Mouse (Mus musculus): ENCODE results near the gene Fam234b. TPM values are rescaled to one million over a fixed set of nuclear protein-coding genes. Genes with fewer than 3 reads are reported as not detected.

Fam234b gene
- polyA plus RNA-seq, 1 experiment from 2014 or later: 29.3 TPM

DNA sequence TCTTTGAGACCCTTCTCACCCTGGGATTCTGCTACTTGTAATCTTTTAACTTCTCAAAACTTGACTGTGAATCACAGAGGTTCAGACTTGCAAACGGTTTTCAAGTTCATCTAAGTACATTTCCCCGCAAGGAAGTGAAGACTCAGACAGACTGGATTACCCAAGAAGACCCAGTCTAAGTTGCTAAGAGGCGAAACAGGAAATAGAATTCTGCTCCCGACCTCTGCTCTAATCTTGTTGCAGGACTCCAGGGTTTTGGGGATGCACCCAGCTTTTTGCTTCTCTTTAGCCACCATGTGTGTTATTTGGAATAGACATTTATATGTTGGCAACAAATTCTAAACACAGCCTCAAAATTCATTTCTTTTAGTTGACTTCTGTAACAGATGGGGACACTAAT is 36.4 kb upstream of the Fam234b start:
- H3K27ac ChIP-seq (ENCODE audit: low read depth, low read length): no peak overlapping the region
- no peak for ATAC-seq (ENCODE audit: low FRiP score)
- no peaks in the 10 kb centered on the region for H3K36me3 ChIP-seq (ENCODE audit: control insufficient read depth, insufficient read depth, low read length)
- 75% methylated on average over 4 of the region's 4 CpGs for WGBS
- no peaks in the 10 kb centered on the region for H3K9me3 ChIP-seq (ENCODE audit: control insufficient read depth, low read length)
- H3K4me2 ChIP-seq: no peak overlapping the region
- H3K9ac ChIP-seq (ENCODE audit: low read length): no peak overlapping the region
- H3K4me3 ChIP-seq (ENCODE audit: low read depth, low read length): no peak overlapping the region
- DNase-seq (ENCODE audit: low spot score, missing footprints): no peak
- H3K4me1 ChIP-seq (ENCODE audit: control insufficient read depth, insufficient read depth, low read length): peaks cover 2% of the 10 kb centered on the region; the same call in 1 of the 2 replicates
- no peaks in the 10 kb centered on the region for H3K27me3 ChIP-seq (ENCODE audit: control insufficient read depth, insufficient read depth, low read length)

- H3K27ac ChIP-seq (ENCODE audit: low read depth, low read length): no peak overlapping the region
- DNase-seq (ENCODE audit: low spot score, missing footprints) (no peak), ATAC-seq (ENCODE audit: low FRiP score) (no peak)
- no peak overlapping the region for H3K4me2 ChIP-seq
- WGBS: 87% methylated on average over 3 of the region's 3 CpGs
- peaks cover 4% of the 10 kb centered on the region; the same call in 1 of the 2 replicates for H3K4me1 ChIP-seq (ENCODE audit: control insufficient read depth, insufficient read depth, low read length)
- H3K27me3 ChIP-seq (ENCODE audit: control insufficient read depth, insufficient read depth, low read length): no peaks in the 10 kb centered on the region
- no peak overlapping the region for H3K9ac ChIP-seq (ENCODE audit: low read length)
- H3K9me3 ChIP-seq (ENCODE audit: control insufficient read depth, low read length): no peaks in the 10 kb centered on the region
- no peak overlapping the region for H3K4me3 ChIP-seq (ENCODE audit: low read depth, low read length)
- no peaks in the 10 kb centered on the region for H3K36me3 ChIP-seq (ENCODE audit: control insufficient read depth, insufficient read depth, low read length)
Observed at GRCm38 (mm10) chr6:135162311-135162710, 35.5 kb upstream of the Fam234b start.

GRCm38 (mm10) chr6:135162861-135163260 is 34.9 kb upstream of the Fam234b start:
- WGBS: 77% methylated on average over 4 of the region's 4 CpGs
- no peak overlapping the region for H3K9ac ChIP-seq (ENCODE audit: low read length)
- H3K4me3 ChIP-seq (ENCODE audit: low read depth, low read length): no peak overlapping the region
- no peak overlapping the region for H3K27ac ChIP-seq (ENCODE audit: low read depth, low read length)
- peaks cover 4% of the 10 kb centered on the region; the same call in 1 of the 2 replicates for H3K4me1 ChIP-seq (ENCODE audit: control insufficient read depth, insufficient read depth, low read length)
- no peaks in the 10 kb centered on the region for H3K9me3 ChIP-seq (ENCODE audit: control insufficient read depth, low read length)
- DNase-seq (ENCODE audit: low spot score, missing footprints) (peak; percentile 37), ATAC-seq (ENCODE audit: low FRiP score) (no peak)
- no peak overlapping the region for H3K4me2 ChIP-seq
- no peaks in the 10 kb centered on the region for H3K27me3 ChIP-seq (ENCODE audit: control insufficient read depth, insufficient read depth, low read length)
- no peaks in the 10 kb centered on the region for H3K36me3 ChIP-seq (ENCODE audit: control insufficient read depth, insufficient read depth, low read length)

DNA sequence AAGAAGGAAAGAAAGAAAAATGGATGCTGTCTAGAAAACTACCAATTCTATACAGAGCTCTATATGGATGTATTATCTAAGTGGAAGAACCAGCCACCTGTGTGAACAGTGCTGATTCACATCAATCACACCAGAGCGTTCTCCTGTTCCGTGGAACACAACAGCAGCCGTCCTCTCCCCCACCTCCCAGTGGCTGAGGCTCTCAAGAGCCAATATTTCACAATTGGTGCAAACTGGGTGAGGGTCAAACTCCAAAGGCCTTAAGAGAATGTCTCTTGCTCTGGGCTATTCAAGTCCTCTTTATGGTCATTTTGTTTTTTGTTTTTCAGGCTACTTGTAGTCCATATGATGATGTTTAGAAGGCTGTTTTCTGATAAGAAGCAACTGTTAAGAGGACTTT is 32.6 kb upstream of the Fam234b start:
- no peak for DNase-seq (ENCODE audit: low spot score, missing footprints)
- no peaks in the 10 kb centered on the region for H3K27me3 ChIP-seq (ENCODE audit: control insufficient read depth, insufficient read depth, low read length)
- no peaks in the 10 kb centered on the region for H3K9me3 ChIP-seq (ENCODE audit: control insufficient read depth, low read length)
- H3K4me1 ChIP-seq (ENCODE audit: control insufficient read depth, insufficient read depth, low read length): peaks cover 7% of the 10 kb centered on the region
- 74% methylated on average over 3 of the region's 3 CpGs for WGBS
- H3K36me3 ChIP-seq (ENCODE audit: control insufficient read depth, insufficient read depth, low read length): no peaks in the 10 kb centered on the region
- H3K4me2 ChIP-seq: no peak overlapping the region
- H3K27ac ChIP-seq (ENCODE audit: low read depth, low read length): no peak overlapping the region
- H3K4me3 ChIP-seq (ENCODE audit: low read depth, low read length): no peak overlapping the region
- ATAC-seq (ENCODE audit: low FRiP score): no peak
- H3K9ac ChIP-seq (ENCODE audit: low read length): no peak overlapping the region

- Histone ChIP-seq H3K9me3 (ENCODE audit: control insufficient read depth, low read length) (no peaks in the 10 kb centered on the region), H3K27me3 (ENCODE audit: control insufficient read depth, insufficient read depth, low read length) (no peaks in the 10 kb centered on the region), H3K9ac (ENCODE audit: low read length) (no peak overlapping the region), H3K4me2 (no peak overlapping the region), H3K36me3 (ENCODE audit: control insufficient read depth, insufficient read depth, low read length) (no peaks in the 10 kb centered on the region), H3K4me3 (ENCODE audit: low read depth, low read length) (no peak overlapping the region), H3K27ac (ENCODE audit: low read depth, low read length) (no peak overlapping the region), H3K4me1 (ENCODE audit: control insufficient read depth, insufficient read depth, low read length) (peaks cover 7% of the 10 kb centered on the region)
- WGBS: 64% methylated on average over 2 of the region's 2 CpGs
- ATAC-seq (ENCODE audit: low FRiP score) (no peak), DNase-seq (ENCODE audit: low spot score, missing footprints) (no peak)
Observed at GRCm38 (mm10) chr6:135165706-135166105, 32.1 kb upstream of the Fam234b start.

DNA sequence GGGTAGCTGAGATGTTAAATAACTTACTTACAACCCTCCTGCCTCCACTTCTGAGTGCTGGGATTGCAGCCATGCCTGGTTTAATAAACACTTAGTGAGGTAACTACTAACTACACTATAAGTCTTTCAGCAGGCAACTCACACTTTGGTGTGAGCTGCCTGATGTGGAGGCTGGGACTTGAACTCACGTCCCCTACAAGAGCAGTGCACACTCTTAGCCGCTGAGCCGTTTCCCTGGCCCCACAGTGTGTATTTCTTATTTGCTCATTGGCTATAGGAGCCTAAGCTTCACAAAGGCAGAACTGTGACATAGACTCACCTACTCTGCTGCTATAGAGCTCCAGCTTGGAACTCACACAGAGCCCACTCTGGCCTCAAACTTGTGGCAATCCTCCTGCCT is 31.5 kb upstream of the Fam234b start:
- Histone ChIP-seq H3K36me3 (ENCODE audit: control insufficient read depth, insufficient read depth, low read length) (no peaks in the 10 kb centered on the region), H3K27me3 (ENCODE audit: control insufficient read depth, insufficient read depth, low read length) (no peaks in the 10 kb centered on the region), H3K27ac (ENCODE audit: low read depth, low read length) (no peak overlapping the region), H3K4me2 (no peak overlapping the region), H3K4me3 (ENCODE audit: low read depth, low read length) (no peak overlapping the region), H3K4me1 (ENCODE audit: control insufficient read depth, insufficient read depth, low read length) (peaks cover 7% of the 10 kb centered on the region), H3K9ac (ENCODE audit: low read length) (no peak overlapping the region), H3K9me3 (ENCODE audit: control insufficient read depth, low read length) (no peaks in the 10 kb centered on the region)
- 93% methylated on average over 3 of the region's 3 CpGs for WGBS
- peak; percentile 54 for DNase-seq (ENCODE audit: low spot score, missing footprints)
- no peak for ATAC-seq (ENCODE audit: low FRiP score)

DNA sequence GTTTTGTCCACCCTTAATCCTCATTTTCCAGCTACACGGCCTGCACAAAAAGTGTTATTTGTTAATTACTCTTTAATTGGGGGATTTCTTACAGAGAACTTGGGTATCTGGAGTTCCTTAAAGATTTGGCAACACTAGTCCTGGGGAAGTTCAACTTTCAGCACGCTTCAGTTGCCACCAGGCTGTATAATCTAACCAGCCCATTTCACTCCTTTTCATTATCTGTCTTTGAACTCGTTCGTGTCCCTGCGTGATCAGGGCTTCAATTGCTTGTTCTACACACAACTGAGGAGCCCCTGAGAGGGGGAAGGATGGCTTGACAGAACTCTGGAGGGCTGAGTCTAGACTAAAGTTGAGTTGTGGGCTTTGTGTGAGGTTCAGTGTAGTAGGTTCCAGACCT is 31.1 kb upstream of the Fam234b start:
- WGBS: 61% methylated on average over 5 of the region's 5 CpGs
- Histone ChIP-seq H3K9me3 (ENCODE audit: control insufficient read depth, low read length) (no peaks in the 10 kb centered on the region), H3K4me1 (ENCODE audit: control insufficient read depth, insufficient read depth, low read length) (peaks cover 7% of the 10 kb centered on the region), H3K4me2 (no peak overlapping the region), H3K27me3 (ENCODE audit: control insufficient read depth, insufficient read depth, low read length) (no peaks in the 10 kb centered on the region), H3K9ac (ENCODE audit: low read length) (no peak overlapping the region), H3K36me3 (ENCODE audit: control insufficient read depth, insufficient read depth, low read length) (no peaks in the 10 kb centered on the region), H3K4me3 (ENCODE audit: low read depth, low read length) (no peak overlapping the region), H3K27ac (ENCODE audit: low read depth, low read length) (no peak overlapping the region)
- no peak for ATAC-seq (ENCODE audit: low FRiP score)
- no peak for DNase-seq (ENCODE audit: low spot score, missing footprints)

DNA sequence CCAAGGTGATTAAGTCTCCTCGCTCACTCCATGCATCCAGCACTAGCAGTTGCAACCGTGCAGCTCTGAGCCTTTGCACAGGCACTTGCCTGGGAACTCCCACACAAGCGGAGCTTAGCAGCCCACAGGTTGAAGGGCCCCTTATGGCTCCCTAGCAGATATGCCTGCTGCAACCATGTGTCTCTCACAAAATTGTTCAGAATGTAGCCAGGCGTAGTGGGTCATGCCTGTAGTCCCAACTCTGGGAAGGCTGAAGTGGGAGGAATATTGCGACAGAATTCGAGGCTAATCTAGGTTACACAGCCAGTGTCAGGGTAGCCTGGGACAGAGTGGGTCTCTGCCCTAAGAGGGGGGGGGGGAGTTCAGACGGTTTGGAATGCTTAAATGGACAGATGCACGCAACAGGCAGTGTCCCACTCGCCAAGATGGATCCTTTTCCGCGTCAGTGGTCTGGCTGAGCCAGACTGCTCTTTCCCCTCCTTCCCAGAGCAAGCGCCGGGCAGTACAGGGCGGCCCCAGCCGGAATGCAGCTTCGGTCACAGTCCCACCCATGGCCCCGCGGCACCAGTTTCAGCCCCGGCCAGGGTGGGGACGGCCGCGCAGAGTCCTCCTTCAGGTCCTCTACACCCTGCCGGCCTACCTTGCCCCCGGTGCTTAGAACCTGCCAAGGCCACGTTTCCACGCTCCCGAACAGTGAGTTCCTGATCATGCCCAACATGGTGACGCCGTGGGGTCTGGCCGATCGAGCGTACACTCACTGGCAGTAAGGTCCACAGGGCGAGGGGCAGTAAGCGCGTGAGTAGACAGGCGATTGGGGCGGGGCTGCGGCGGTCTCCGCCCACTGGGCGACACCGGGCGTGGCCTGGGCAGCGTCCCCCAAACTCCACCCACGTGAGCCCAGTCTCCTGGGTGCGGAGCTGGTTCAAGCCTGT is 30.1 kb upstream of the Fam234b start:
- no peaks in the 10 kb centered on the region for H3K36me3 ChIP-seq (ENCODE audit: control insufficient read depth, insufficient read depth, low read length)
- peak; percentile 98 for DNase-seq (ENCODE audit: low spot score, missing footprints)
- H3K9me3 ChIP-seq (ENCODE audit: control insufficient read depth, low read length): no peaks in the 10 kb centered on the region
- WGBS: 4% methylated on average over 46 of the region's 46 CpGs
- peaks cover 7% of the 10 kb centered on the region for H3K4me1 ChIP-seq (ENCODE audit: control insufficient read depth, insufficient read depth, low read length)
- H3K9ac ChIP-seq (ENCODE audit: low read length): peak overlapping the region; percentile 66
- H3K27ac ChIP-seq (ENCODE audit: low read depth, low read length): no peak overlapping the region
- no peaks in the 10 kb centered on the region for H3K27me3 ChIP-seq (ENCODE audit: control insufficient read depth, insufficient read depth, low read length)
- peak overlapping the region; percentile 96 for H3K4me2 ChIP-seq
- peak overlapping the region; percentile 51 for H3K4me3 ChIP-seq (ENCODE audit: low read depth, low read length)
- peak; percentile 91 for ATAC-seq (ENCODE audit: low FRiP score)

- no peak overlapping the region for H3K27ac ChIP-seq (ENCODE audit: low read depth, low read length)
- peaks cover 5% of the 10 kb centered on the region; the same call in 1 of the 2 replicates for H3K4me1 ChIP-seq (ENCODE audit: control insufficient read depth, insufficient read depth, low read length)
- H3K4me2 ChIP-seq: peak overlapping the region; percentile 96
- ATAC-seq (ENCODE audit: low FRiP score) (no peak), DNase-seq (ENCODE audit: low spot score, missing footprints) (peak; percentile 85)
- no peaks in the 10 kb centered on the region for H3K9me3 ChIP-seq (ENCODE audit: control insufficient read depth, low read length)
- peak overlapping the region; percentile 51 for H3K4me3 ChIP-seq (ENCODE audit: low read depth, low read length)
- peak overlapping the region; percentile 66; the same call in 1 of the 2 replicates for H3K9ac ChIP-seq (ENCODE audit: low read length)
- H3K27me3 ChIP-seq (ENCODE audit: control insufficient read depth, insufficient read depth, low read length): no peaks in the 10 kb centered on the region
- 73% methylated on average over 6 of the region's 6 CpGs for WGBS
- H3K36me3 ChIP-seq (ENCODE audit: control insufficient read depth, insufficient read depth, low read length): no peaks in the 10 kb centered on the region
Observed at GRCm38 (mm10) chr6:135168471-135168870, 29.3 kb upstream of the Fam234b start.

Data from midbrain, embryonic 11.5 days (tissue).